In the genomic region with DNA sequence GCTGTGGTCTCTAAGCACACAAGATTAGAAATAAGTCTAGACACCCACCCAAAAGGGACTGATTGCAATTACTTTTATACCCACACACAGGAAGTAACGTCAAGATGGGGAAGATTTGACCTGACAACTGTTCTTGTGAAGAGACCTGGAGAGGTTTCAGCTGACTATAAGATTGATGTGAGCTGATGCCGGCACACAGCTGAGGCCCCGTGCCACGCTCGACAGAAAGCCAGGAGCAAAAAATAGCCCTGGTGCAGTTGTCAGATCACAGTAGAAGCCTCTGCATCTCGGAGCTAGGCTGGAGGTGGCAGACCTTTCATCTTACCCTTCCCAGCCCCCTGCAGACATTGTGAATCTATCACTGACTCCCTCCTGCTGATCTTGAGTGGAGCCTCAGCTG, we compare ENCODE assay signal across 14 mouse cellular contexts.
DNase-seq lines count a peak whose midpoint lies in the region; TF ChIP-seq lines count a peak whose summit lies in the region.
"Had no signal": no experiment of that assay in that cellular context is flagged by ENCODE, and none has a peak within 500 bp of the region (broad histone marks: within the 10 kb centered on the region; RNA-seq: fewer than 3 reads in every experiment).

No protein-coding gene starts in this region.

- intact Hi-C loops in gastrocnemius, postnatal 36 days (cut with DNase I) = no loop called here

- DNase-seq in gastrocnemius, adult 18-20 months (ENCODE audit: low spot score) = peak; percentile 82
- DNase-seq in gastrocnemius, postnatal 4 days (ENCODE audit: low spot score in 2 of 2) = no peak
- DNase-seq in layer of hippocampus, adult 2 months (ENCODE audit: low spot score in 2 of 2) = no peak
- DNase-seq in layer of hippocampus, adult 11-12 months (ENCODE audit: low spot score) = no peak
- peak; percentile 55 to 56 for DNase-seq in gastrocnemius, postnatal 36 days
- peak; percentile 29 for DNase-seq in thymus, postnatal 0 days (ENCODE audit: low spot score)
- no peak for DNase-seq in spleen, postnatal 36 days (ENCODE audit: low spot score in 2 of 2)
- no peak for DNase-seq in embryo, embryonic 10 days (ENCODE audit: low spot score)
- DNase-seq: cerebellum, adult 18-20 months; kidney, adult 18-20 months; kidney, postnatal 36 days; lung, adult 18-20 months; right cerebral cortex, postnatal 25 days had no signal

- H3K27ac ChIP-seq in layer of hippocampus, adult 2 months = peak overlapping the region; percentile 67

- no peak for TF ChIP-seq CTCF in layer of hippocampus, adult 2 months (conservative IDR thresholded peaks at IDR 0.05)

- no peak overlapping the region for H3K4me3 ChIP-seq in layer of hippocampus, adult 2 months
- H3K4me3 ChIP-seq: limb, embryonic 15.5 days had no signal

Comparison
In these comparisons a context has a peak if more than half of its experiments do, and no peak if none do; other contexts are left out.
1. DNase-seq: peak in gastrocnemius, adult 18-20 months (single experiment), gastrocnemius, postnatal 36 days (2 of 2) and thymus, postnatal 0 days (single experiment); none in gastrocnemius, postnatal 4 days (0 of 2), layer of hippocampus, adult 2 months (0 of 2), layer of hippocampus, adult 11-12 months (single experiment), spleen, postnatal 36 days (0 of 2) and embryo, embryonic 10 days (single experiment).